Mouse (Mus musculus): ENCODE measurements at regions not wholly inside any gene's neighbourhood (a gene's known extent, or its start where the extent isn't known, plus 50 kb on each side); places are given as distances from the start of the nearest gene placed in this dataset.

- DNase-seq (ENCODE audit: low spot score): no peak
These were observed 159.8 kb upstream of the Tshz3 start for GRCm38 (mm10) chr7:36538111-36538510.

- DNase-seq (ENCODE audit: low spot score): no peak
These were observed 149.9 kb upstream of the Tshz3 start for GRCm38 (mm10) chr7:36548007-36548406.

GRCm38 (mm10) chr7:36548440-36548839 lies 149.5 kb upstream of the Tshz3 start:
- no peak for DNase-seq (ENCODE audit: low spot score)

GRCm38 (mm10) chr7:36571061-36571460 lies 126.9 kb upstream of the Tshz3 start:
- no peak for DNase-seq (ENCODE audit: low spot score)

- DNase-seq (ENCODE audit: low spot score): no peak
These were observed 115.8 kb upstream of the Tshz3 start for GRCm38 (mm10) chr7:36582074-36582473.

GRCm38 (mm10) chr7:36585014-36585413 lies 112.9 kb upstream of the Tshz3 start:
- no peak for DNase-seq (ENCODE audit: low spot score)

- DNase-seq (ENCODE audit: low spot score): no peak
These were observed 106.4 kb upstream of the Tshz3 start for GRCm38 (mm10) chr7:36591496-36591895.

- DNase-seq (ENCODE audit: low spot score): peak; percentile 34
These were observed 101.2 kb upstream of the Tshz3 start for GRCm38 (mm10) chr7:36596630-36597301.

GRCm38 (mm10) chr7:36605026-36605698 lies 92.8 kb upstream of the Tshz3 start:
- no peak for DNase-seq (ENCODE audit: low spot score)

GRCm38 (mm10) chr7:36620256-36620655 lies 77.7 kb upstream of the Tshz3 start:
- DNase-seq (ENCODE audit: low spot score): no peak

GRCm38 (mm10) chr7:36644252-36644651 lies 53.7 kb upstream of the Tshz3 start:
- DNase-seq (ENCODE audit: low spot score): no peak

All from testis, postnatal 10 days (tissue).